Mouse (Mus musculus) large intestine, adult 2 months (tissue): ENCODE measurements around the gene Itgb3bp. TPM values are rescaled to one million over a fixed set of nuclear protein-coding genes. Genes with fewer than 3 reads are reported as not detected.

Experiments used
- DNase-seq: peaks from one replicate; pipeline ENCODE4 v3.0.0-alpha.2; 2012; ENCODE audit warnings: low read depth, low spot score
- WGBS: fragments of 180-500 bp; shearing (Covaris S2); methylation state at CpG from one replicate; pipeline ENCODE4 v1.1.7; 2018; 5-methylcytosine and 5-hydroxymethylcytosine counted together
- polyA plus RNA-seq: library from polyadenylated mRNA; depleted of rRNA; stranded (reverse); fragments of >200 nt; gene quantifications from 2 replicates; pipeline ENCODE4 v1.2.3, GENCODE M21; 2012; rRNA removed

The Itgb3bp gene
- 0.57 and 0.82 TPM in 2 replicates for polyA plus RNA-seq

- WGBS = 1% methylated on average over 57 of the region's 57 CpGs
These were observed at the start of gene Itgb3bp for GRCm38 (mm10) chr4:99929613-99930517. Gene Itgb3bp, minus strand, starts transcription at chr4:99929813.

GRCm38 (mm10) chr4:99979326-99979725, 49.7 kb upstream of the Itgb3bp start:
- DNase-seq = no peak
- WGBS = 80% methylated on average over 5 of the region's 5 CpGs

More at GRCm38 (mm10) chr4:99929613-99930517, at the start of gene Itgb3bp:
- peak; percentile 27 for DNase-seq

GRCm38 (mm10) chr4:99974375-99974774, 44.8 kb upstream of the Itgb3bp start:
- WGBS = 77% methylated on average over 5 of the region's 5 CpGs
- no peak for DNase-seq

GRCm38 (mm10) chr4:99973931-99974330, 44.3 kb upstream of the Itgb3bp start:
- DNase-seq = no peak
- WGBS = 93% methylated on average over 1 of the region's 1 CpGs

GRCm38 (mm10) chr4:99972886-99973285, 43.3 kb upstream of the Itgb3bp start:
- DNase-seq = no peak
- whole genome bisulfite sequencing = 91% methylated on average over 6 of the region's 6 CpGs

- DNase-seq = no peak
- WGBS = 68% methylated on average over 4 of the region's 4 CpGs
These were observed 40.5 kb upstream of the Itgb3bp start for GRCm38 (mm10) chr4:99970097-99970496.

- WGBS = 72% methylated on average over 5 of the region's 5 CpGs
- no peak for DNase-seq
These were observed 39.7 kb upstream of the Itgb3bp start for GRCm38 (mm10) chr4:99969328-99969727.

GRCm38 (mm10) chr4:99966555-99966954, 36.9 kb upstream of the Itgb3bp start:
- DNase-seq = no peak
- WGBS = 88% methylated on average over 6 of the region's 6 CpGs

- whole genome bisulfite sequencing = 83% methylated on average over 3 of the region's 3 CpGs
- no peak for DNase-seq
These were observed 29.7 kb upstream of the Itgb3bp start for GRCm38 (mm10) chr4:99959308-99959707.

- 67% methylated on average over 7 of the region's 7 CpGs for WGBS
- no peak for DNase-seq
These were observed 28.6 kb upstream of the Itgb3bp start for GRCm38 (mm10) chr4:99958084-99958815.

GRCm38 (mm10) chr4:99957186-99957585, 27.6 kb upstream of the Itgb3bp start:
- WGBS = 94% methylated on average over 4 of the region's 4 CpGs
- DNase-seq = no peak

- no peak for DNase-seq
- 91% methylated on average over 10 of the region's 10 CpGs for WGBS
These were observed 25.8 kb upstream of the Itgb3bp start for GRCm38 (mm10) chr4:99955396-99955795.

- 76% methylated on average over 2 of the region's 2 CpGs for WGBS
- DNase-seq = no peak
These were observed 24.3 kb upstream of the Itgb3bp start for GRCm38 (mm10) chr4:99953904-99954303.

GRCm38 (mm10) chr4:99947896-99948295, 18.3 kb upstream of the Itgb3bp start:
- no peak for DNase-seq
- 92% methylated on average over 1 of the region's 1 CpGs for WGBS

- 73% methylated on average over 1 of the region's 1 CpGs for WGBS
- no peak for DNase-seq
These were observed 17.6 kb upstream of the Itgb3bp start for GRCm38 (mm10) chr4:99947192-99947591.

GRCm38 (mm10) chr4:99946516-99946915, 16.9 kb upstream of the Itgb3bp start:
- DNase-seq = no peak
- 95% methylated on average over 2 of the region's 2 CpGs for WGBS

GRCm38 (mm10) chr4:99945011-99945410, 15.4 kb upstream of the Itgb3bp start:
- no peak for DNase-seq
- WGBS = 90% methylated on average over 7 of the region's 7 CpGs

- DNase-seq = no peak
- 73% methylated on average over 2 of the region's 2 CpGs for WGBS
These were observed 15.0 kb upstream of the Itgb3bp start for GRCm38 (mm10) chr4:99944606-99945005.

GRCm38 (mm10) chr4:99941655-99942414, 12.2 kb upstream of the Itgb3bp start:
- WGBS = 20% methylated on average over 10 of the region's 10 CpGs

More at GRCm38 (mm10) chr4:99941655-99942414, 12.2 kb upstream of the Itgb3bp start:
- peak; percentile 19 for DNase-seq
